Mouse (Mus musculus) heart, embryonic 10.5 days (tissue): ENCODE data around the gene Spata46. TPM values are rescaled to one million over a fixed set of nuclear protein-coding genes. Genes with fewer than 3 reads are reported as not detected.
A peak's percentile ranks its signal among the peaks of the same experiment; 100 is the strongest.

Experiments
- DNase-seq: peaks from one replicate; pipeline ENCODE4 v3.0.0-alpha.2; 2017; ENCODE audit warnings: low spot score
- H3K27ac ChIP-seq: fragments of 300-500 bp; sonication (generic); 2 replicates; pipeline ENCODE4 v1.5.1; 2016; ENCODE audit warnings: mild to moderate bottlenecking
- H3K27me3 ChIP-seq: fragments of 300-500 bp; sonication (generic); 2 replicates; pipeline ENCODE4 v1.6.1; 2016; ENCODE audit warnings: mild to moderate bottlenecking; ENCODE audit not compliant: poor library complexity, insufficient read depth, severe bottlenecking
- H3K36me3 ChIP-seq: fragments of 300-500 bp; sonication (generic); 2 replicates; pipeline ENCODE4 v1.6.1; 2016; ENCODE audit warnings: mild to moderate bottlenecking, moderate library complexity
- H3K4me1 ChIP-seq: fragments of 300-500 bp; sonication (generic); 2 replicates; pipeline ENCODE4 v1.6.1; 2016; ENCODE audit warnings: mild to moderate bottlenecking
- H3K4me3 ChIP-seq: fragments of 300-500 bp; sonication (generic); 2 replicates; pipeline ENCODE4 v1.5.1; 2016; ENCODE audit warnings: mild to moderate bottlenecking, moderate library complexity
- H3K9me3 ChIP-seq: fragments of 300-500 bp; sonication (generic); 2 replicates; pipeline ENCODE4 v1.6.1; 2016; ENCODE audit warnings: mild to moderate bottlenecking, moderate library complexity
- WGBS: fragments of 180-500 bp; shearing (Covaris S2); methylation state at CpG from one replicate; pipeline ENCODE4 v1.1.7; 2016; 5-methylcytosine and 5-hydroxymethylcytosine counted together
- polyA plus RNA-seq: library from polyadenylated mRNA; unstranded; fragments of >200 nt; fragmentation: Nextera tagmentation; extraction: Ambion mirVana; gene quantifications from 2 replicates; pipeline ENCODE4 v1.2.1, GENCODE M21; 2016

Spata46 gene
- polyA plus RNA-seq, 1 experiment from 2014 or later, result 2.0 TPM

DNA sequence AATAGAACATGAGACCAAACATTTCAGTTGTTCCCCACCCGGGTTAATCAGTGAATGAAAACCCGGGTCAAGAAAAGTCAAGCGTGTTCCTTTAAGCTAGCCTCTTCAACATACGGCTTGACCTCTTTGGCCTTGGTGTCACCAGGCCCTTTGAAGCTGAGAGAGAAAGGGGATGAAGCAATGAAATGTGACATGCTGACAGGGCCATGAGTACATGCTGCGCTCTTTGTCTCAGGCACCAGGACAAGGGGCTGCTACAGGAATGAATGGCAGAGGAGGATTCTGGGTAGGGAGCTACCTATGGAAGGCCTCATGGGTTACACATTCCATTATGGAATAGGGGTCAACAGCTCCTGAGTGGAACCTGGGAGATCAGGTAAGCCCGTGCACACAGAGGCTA, 5.5 kb upstream of the Spata46 start:
- Histone ChIP-seq H3K27me3 (no peaks in the 10 kb centered on the region), H3K27ac (no peak overlapping the region), H3K4me1 (peaks cover 9% of the 10 kb centered on the region), H3K9me3 (no peaks in the 10 kb centered on the region), H3K4me3 (no peak overlapping the region), H3K36me3 (peaks cover 21% of the 10 kb centered on the region)
- WGBS, result 60% methylated on average over 6 of the region's 6 CpGs
- DNase-seq, result peak; percentile 66

DNA sequence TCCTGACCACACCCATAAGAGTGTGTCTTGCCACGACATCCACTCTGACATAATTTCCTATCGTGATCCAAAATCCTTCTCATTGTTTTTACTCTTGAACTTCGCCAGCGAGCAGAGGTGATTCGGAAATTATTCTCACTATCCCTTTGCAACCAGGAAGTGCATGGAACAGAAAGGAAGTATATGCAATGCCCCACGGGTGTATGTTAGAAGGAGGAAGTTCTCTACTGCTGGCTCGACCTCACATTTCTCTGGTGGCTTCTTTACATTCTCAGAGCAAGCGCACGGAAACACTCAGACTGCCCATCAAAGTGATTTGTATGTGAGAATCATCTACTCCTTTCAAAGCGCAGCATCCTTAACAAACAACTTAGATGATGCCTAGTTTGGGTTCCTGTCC, 3.6 kb upstream of the Spata46 start:
- H3K27ac ChIP-seq, result no peak overlapping the region
- no peak for DNase-seq
- peaks cover 21% of the 10 kb centered on the region for H3K36me3 ChIP-seq
- no peaks in the 10 kb centered on the region for H3K27me3 ChIP-seq
- H3K4me3 ChIP-seq, result no peak overlapping the region
- H3K4me1 ChIP-seq, result peaks cover 9% of the 10 kb centered on the region
- WGBS, result 84% methylated on average over 10 of the region's 10 CpGs
- H3K9me3 ChIP-seq, result no peaks in the 10 kb centered on the region

DNA sequence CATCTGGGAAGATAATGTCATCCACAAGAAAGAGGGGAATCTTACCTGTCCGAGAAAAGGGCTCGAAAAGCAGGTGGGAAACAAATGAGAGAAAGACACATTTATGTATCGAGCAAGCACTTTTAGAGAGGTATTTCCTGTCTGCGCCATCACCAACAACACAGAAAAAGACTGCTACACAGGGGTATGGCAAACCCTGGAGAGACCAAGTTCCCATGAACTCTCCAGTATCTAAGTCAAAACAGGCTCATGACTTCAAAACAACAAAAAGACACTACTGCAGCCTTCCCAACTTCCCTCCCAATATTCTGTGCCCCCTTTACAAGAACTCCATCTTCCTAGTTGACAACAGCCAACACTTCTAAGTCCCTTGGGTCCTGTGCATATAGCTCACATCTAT, 2.4 kb upstream of the Spata46 start, which contains the start of gene Gm7694:
TSS of gene Gm7694 (minus strand) at position 101 of the 400 bp plus-strand sequence.
- Histone ChIP-seq H3K9me3 (no peaks in the 10 kb centered on the region), H3K36me3 (peaks cover 14% of the 10 kb centered on the region), H3K27me3 (no peaks in the 10 kb centered on the region), H3K4me3 (no peak within 1 kb of the TSS), H3K4me1 (peaks cover 9% of the 10 kb centered on the region), H3K27ac (no peak within 1 kb of the TSS)
- WGBS, result 89% methylated on average over 4 of the region's 4 CpGs
- no peak for DNase-seq

DNA sequence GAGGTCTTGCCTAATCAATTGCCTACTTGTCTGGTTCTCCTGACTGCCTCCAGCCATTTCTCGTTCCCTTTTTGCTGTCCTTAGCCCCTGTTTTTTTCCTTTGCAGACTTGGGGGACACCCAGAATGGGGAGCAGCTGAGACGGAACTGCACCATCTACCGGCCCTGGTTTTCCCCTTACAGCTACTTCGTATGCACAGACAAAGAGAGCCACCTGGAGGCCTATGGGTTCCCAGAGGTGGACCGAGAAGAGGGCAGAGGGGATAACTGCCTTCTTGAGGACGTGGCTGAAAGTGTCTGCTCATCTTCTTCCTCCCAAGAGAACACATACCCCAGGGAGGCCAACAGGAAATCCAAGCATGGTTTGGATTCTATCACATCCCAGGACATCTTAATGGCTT, 2.8 kb downstream of the Spata46 start:
- Histone ChIP-seq H3K4me3 (no peak overlapping the region), H3K9me3 (no peaks in the 10 kb centered on the region), H3K36me3 (peaks cover 6% of the 10 kb centered on the region; the same call in 1 of the 2 replicates), H3K27ac (no peak overlapping the region), H3K27me3 (no peaks in the 10 kb centered on the region), H3K4me1 (peaks cover 10% of the 10 kb centered on the region; the same call in 1 of the 2 replicates)
- no peak for DNase-seq
- WGBS, result 70% methylated on average over 6 of the region's 6 CpGs

DNA sequence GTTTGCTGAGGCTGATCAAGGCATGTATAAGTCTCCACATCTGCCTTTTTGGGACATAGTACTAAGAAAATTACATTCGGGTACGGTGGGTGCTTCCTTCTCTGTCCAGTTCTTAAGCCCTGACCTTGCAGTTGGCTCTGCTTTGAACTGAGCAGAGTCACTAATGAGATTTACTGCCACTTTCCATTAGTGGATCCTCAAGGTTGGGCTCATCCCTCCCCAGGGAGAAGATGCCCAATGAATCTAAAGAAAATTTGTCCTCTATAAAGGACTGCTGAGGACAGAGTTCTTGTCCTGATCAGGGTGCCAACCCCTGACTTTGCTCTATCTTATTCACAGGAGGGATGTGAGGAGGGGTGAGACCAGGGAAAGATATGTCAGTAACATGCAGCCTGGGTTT, 13.4 kb downstream of the Spata46 start:
- no peak overlapping the region for H3K4me3 ChIP-seq
- WGBS, result 88% methylated on average over 2 of the region's 2 CpGs

DNA sequence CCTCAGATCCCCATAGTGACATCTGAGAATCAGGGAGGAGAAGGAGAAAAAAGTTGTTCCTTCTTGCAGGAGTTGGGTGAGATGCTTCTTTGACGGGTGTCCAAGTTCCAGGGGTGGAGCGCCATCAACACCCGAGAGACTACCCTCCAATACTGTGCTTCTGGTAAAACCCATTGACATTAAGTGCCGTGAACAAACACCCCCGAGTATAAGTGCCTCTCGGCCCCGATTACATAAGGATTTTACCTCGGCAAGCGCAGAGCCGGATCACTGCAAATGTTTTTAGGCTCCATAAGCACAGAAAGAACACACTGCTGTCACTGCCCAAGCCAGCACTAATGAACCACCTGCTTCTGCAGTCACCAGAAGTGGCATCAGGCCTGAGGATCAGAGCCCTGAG, 14.4 kb downstream of the Spata46 start:
- WGBS, result 92% methylated on average over 10 of the region's 10 CpGs
- Histone ChIP-seq H3K27me3 (no peaks in the 10 kb centered on the region), H3K27ac (no peak overlapping the region), H3K9me3 (no peaks in the 10 kb centered on the region), H3K36me3 (peaks cover 47% of the 10 kb centered on the region), H3K4me1 (no peaks in the 10 kb centered on the region), H3K4me3 (no peak overlapping the region)
- DNase-seq, result no peak

More for the DNA sequence above, 13.4 kb downstream of the Spata46 start:
- no peaks in the 10 kb centered on the region for H3K4me1 ChIP-seq
- H3K27me3 ChIP-seq, result no peaks in the 10 kb centered on the region
- H3K9me3 ChIP-seq, result no peaks in the 10 kb centered on the region
- peaks cover 45% of the 10 kb centered on the region for H3K36me3 ChIP-seq
- no peak for DNase-seq
- no peak overlapping the region for H3K27ac ChIP-seq

DNA sequence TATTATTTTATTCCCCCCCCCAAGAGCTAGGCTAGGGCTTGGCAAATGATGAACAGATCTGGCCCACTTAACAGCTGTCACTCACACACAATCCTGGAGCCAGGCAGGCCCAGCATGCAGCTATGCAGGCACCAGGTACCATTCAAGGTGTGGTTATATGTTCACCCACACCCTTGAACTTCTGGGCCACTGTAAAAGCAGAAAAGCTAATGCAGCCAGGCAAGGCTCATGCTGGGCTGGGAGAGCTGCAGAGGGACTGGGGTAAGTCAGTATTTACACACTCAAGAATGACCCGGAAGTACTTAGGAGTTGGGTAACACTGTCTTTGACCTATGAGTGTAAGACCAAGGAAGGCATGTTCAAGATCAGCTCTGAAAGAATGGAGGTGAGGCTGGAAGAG, 15.7 kb downstream of the Spata46 start:
- H3K36me3 ChIP-seq, result peaks cover 44% of the 10 kb centered on the region
- H3K4me1 ChIP-seq, result no peaks in the 10 kb centered on the region
- 90% methylated on average over 1 of the region's 1 CpGs for WGBS
- no peak for DNase-seq
- H3K9me3 ChIP-seq, result no peaks in the 10 kb centered on the region
- H3K4me3 ChIP-seq, result no peak overlapping the region
- no peaks in the 10 kb centered on the region for H3K27me3 ChIP-seq
- no peak overlapping the region for H3K27ac ChIP-seq

DNA sequence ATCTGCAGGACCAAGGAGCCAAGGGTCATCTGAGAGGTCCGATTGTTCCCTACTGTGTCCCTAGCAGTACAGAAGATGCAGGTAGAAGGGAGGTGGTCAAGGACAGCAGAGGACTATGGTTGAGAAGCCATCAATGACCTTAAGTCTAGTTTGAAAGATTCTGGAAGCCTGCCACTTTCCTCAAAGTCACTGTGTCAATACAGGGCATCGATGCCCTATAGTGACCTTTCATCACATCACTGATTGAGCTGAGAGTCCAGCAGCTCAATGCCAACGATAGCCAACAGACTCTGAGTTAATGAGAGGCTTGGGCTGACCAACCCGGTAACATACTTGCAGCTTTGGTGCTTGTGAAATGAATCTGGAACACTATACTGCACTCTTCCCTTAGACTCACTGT, 16.7 kb downstream of the Spata46 start:
- H3K9me3 ChIP-seq, result no peaks in the 10 kb centered on the region
- DNase-seq, result no peak
- no peak overlapping the region for H3K27ac ChIP-seq
- H3K27me3 ChIP-seq, result no peaks in the 10 kb centered on the region
- no peaks in the 10 kb centered on the region for H3K4me1 ChIP-seq
- peaks cover 35% of the 10 kb centered on the region for H3K36me3 ChIP-seq
- H3K4me3 ChIP-seq, result no peak overlapping the region
- WGBS, result 88% methylated on average over 4 of the region's 4 CpGs

DNA sequence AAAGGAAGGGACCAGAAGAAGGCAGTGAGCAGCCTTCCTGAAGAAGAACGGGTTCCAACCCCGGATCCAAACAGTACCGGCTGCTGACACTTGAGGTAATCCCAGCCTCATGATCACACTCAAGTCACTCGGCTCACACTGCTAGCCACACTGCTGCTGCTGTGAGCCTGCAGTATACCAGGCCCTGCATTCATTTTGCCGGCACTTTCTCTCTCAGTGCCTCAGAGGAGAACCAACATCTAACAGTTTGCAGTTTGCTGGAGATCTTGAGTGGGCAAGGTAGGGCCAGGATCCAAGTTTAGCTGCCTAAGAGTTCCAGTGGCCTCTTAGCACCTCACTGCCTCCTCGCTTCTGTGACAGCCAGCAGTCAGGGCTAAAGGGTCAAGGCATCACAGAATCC, 23.3 kb downstream of the Spata46 start:
- Histone ChIP-seq H3K4me3 (no peak overlapping the region), H3K27me3 (no peaks in the 10 kb centered on the region), H3K36me3 (peaks cover 38% of the 10 kb centered on the region), H3K9me3 (no peaks in the 10 kb centered on the region), H3K4me1 (peaks cover 12% of the 10 kb centered on the region), H3K27ac (peak overlapping the region; percentile 44)
- DNase-seq, result no peak
- WGBS, result 48% methylated on average over 6 of the region's 6 CpGs

DNA sequence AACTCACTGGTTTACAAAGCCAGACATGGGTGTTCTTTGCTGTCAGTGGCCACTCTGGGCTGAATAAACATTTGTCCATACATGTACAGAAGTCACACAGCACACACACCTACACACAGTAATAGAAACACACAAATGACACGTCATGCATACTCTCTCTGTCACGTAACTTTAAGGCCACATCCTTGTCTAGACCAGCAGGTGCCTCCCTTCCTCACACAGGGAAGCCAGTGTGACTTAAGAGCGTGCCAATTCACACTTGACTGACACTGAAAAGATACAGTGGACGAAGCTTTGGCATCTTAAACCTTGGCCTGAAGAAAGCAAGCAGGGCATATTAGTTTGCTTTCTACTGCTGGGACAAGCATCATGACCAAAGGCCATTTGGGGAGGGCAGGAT, 24.2 kb downstream of the Spata46 start:
- Histone ChIP-seq H3K4me1 (peaks cover 12% of the 10 kb centered on the region), H3K36me3 (peaks cover 31% of the 10 kb centered on the region), H3K27ac (no peak overlapping the region), H3K4me3 (no peak overlapping the region), H3K9me3 (no peaks in the 10 kb centered on the region), H3K27me3 (no peaks in the 10 kb centered on the region)
- DNase-seq, result no peak
- WGBS, result 68% methylated on average over 4 of the region's 4 CpGs

DNA sequence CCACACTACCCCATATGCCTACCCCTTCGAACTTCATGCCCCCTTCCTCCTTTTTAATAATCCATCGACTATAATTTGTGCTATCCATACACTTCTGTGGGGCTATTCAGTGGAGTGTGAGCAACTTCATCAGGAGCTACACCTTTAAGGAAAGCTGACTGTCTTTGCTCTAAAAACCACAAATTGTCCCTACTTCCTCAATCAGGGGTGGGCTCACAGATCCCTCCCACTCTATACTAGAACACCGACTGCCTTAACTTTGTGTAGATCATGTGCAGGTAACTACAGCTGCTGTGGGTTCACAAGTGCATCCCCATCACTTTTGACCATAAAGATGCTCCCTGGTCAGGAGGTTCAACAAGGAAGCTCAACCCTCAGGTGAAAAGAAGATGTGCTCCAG, 31.3 kb downstream of the Spata46 start:
- 82% methylated on average over 3 of the region's 3 CpGs for WGBS
- Histone ChIP-seq H3K9me3 (no peaks in the 10 kb centered on the region), H3K4me3 (no peak overlapping the region), H3K4me1 (peaks cover 7% of the 10 kb centered on the region), H3K27ac (no peak overlapping the region), H3K36me3 (peaks cover 14% of the 10 kb centered on the region), H3K27me3 (no peaks in the 10 kb centered on the region)
- no peak for DNase-seq

DNA sequence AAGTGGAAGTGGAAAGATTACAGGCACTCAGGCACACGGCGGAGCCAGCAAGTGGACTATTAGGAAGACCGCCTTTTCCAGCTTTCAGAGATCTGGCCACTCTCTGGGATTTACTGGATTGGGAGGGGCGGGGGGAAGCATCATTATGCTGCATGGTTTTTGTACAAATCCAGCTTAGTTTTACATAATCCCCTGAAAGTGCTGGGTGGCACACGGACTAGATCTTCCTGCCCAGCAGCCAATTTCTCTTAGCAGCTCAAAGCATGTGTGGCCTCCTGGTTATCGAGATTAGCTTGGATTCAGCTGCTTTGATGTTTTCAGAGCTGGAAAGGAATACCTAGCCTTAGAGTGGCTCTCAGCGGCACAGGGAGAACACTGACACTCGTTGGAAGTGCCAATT, 34.5 kb downstream of the Spata46 start:
- peaks cover 7% of the 10 kb centered on the region for H3K4me1 ChIP-seq
- no peak for DNase-seq
- H3K9me3 ChIP-seq, result no peaks in the 10 kb centered on the region
- no peak overlapping the region for H3K27ac ChIP-seq
- H3K27me3 ChIP-seq, result no peaks in the 10 kb centered on the region
- 63% methylated on average over 8 of the region's 8 CpGs for WGBS
- H3K4me3 ChIP-seq, result no peak overlapping the region
- peaks cover 4% of the 10 kb centered on the region; the same call in 1 of the 2 replicates for H3K36me3 ChIP-seq

DNA sequence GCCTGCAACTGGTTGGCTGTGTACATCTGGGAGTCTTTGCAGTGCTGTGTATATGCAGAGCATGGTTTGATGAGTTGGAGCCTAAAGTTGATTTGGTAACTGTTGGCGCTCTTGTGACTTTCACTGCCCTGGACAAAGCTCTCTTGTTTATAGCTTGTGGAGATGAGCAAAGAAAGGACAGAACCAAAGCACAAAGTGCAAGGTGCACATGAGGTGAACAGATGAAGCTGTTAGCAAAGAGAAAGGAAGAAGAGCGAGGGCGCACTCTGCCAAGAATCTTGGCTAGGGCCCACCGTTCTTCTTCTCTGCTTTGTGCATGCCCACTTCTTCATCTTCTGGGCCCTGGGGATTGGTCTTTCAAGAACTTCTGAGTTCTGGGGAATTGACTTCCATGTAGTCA, 35.3 kb downstream of the Spata46 start:
- peaks cover 7% of the 10 kb centered on the region for H3K4me1 ChIP-seq
- DNase-seq, result no peak
- H3K27ac ChIP-seq, result no peak overlapping the region
- H3K36me3 ChIP-seq, result no peaks in the 10 kb centered on the region
- no peaks in the 10 kb centered on the region for H3K27me3 ChIP-seq
- H3K4me3 ChIP-seq, result no peak overlapping the region
- WGBS, result 93% methylated on average over 4 of the region's 4 CpGs
- H3K9me3 ChIP-seq, result no peaks in the 10 kb centered on the region

DNA sequence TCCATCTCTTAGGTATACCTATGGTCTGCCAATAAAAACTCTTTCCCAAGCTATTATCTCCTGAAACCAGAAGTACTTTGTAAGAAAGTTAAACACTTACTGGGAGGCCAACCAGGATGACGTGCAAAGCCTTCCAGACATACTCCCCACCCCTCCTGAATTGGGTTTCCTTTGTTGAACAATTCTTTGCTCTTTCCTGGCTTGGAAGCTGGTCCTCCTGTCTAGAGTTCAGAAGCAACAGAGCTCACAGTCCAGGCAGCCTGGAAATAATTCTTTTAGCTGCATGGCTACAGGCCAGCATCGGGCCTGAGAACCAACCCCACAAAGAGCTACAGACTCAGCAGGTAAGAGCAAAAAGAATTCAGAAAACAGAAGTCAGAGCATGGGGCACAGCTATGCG, 37.7 kb downstream of the Spata46 start:
- H3K27ac ChIP-seq, result no peak overlapping the region

More for the DNA sequence above, 37.7 kb downstream of the Spata46 start:
- H3K4me1 ChIP-seq, result peaks cover 7% of the 10 kb centered on the region
- 68% methylated on average over 3 of the region's 3 CpGs for WGBS
- no peak overlapping the region for H3K4me3 ChIP-seq
- H3K9me3 ChIP-seq, result no peaks in the 10 kb centered on the region
- H3K36me3 ChIP-seq, result no peaks in the 10 kb centered on the region
- DNase-seq, result no peak
- H3K27me3 ChIP-seq, result no peaks in the 10 kb centered on the region
